Mouse (Mus musculus): ENCODE measurements at regions not wholly inside any gene's neighbourhood (a gene's known extent, or its start where the extent isn't known, plus 50 kb on each side); places are given as distances from the start of the nearest gene placed in this dataset.

GRCm38 (mm10) chr9:23856319-23856718 lies 241.5 kb upstream of the Npsr1 start:
- peak; percentile 48 for DNase-seq (ENCODE audit: low read depth, low spot score)
